Mouse (Mus musculus) layer of hippocampus, adult 9-11 months (tissue): ENCODE results near the gene Nfkb2.

Experiments
- DNase-seq: peaks from one replicate; pipeline ENCODE4 v3.0.0; 2022

Gene Nfkb2

DNA sequence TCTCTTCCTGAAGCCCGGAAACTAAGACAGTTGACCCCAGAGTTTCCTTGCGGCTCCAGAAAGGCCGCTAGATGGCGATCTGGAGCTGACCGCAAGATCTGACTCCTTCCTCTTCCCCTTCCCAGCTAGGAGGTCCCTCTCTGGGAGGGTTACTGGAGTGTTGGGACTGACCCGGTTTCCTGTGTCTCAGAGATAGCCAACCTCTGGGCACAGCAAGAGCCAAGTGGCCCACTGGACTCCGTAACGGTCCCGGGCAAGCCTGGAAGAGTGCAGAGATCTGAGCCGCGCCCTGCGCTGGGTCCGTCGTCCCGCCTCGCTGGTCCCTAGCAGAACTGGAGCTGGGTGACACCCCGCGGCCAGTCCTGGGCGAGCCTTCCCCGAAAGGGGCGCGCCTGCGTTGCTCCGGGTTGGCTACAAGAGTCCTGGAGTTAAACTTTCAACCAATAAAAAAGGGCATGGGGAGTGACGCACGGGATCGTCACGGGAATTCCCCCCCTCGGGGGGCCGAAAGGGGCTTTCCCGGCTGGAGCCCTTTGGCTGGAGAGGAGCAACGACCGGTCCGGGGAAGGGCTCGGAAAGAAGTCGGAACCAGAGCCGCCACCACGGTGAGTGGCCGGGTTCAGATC, at the start of gene Nfkb2:
TSS of gene Nfkb2 (plus strand) at position 105 of the 626 bp plus-strand sequence.
- peak; percentile 84 for DNase-seq

DNA sequence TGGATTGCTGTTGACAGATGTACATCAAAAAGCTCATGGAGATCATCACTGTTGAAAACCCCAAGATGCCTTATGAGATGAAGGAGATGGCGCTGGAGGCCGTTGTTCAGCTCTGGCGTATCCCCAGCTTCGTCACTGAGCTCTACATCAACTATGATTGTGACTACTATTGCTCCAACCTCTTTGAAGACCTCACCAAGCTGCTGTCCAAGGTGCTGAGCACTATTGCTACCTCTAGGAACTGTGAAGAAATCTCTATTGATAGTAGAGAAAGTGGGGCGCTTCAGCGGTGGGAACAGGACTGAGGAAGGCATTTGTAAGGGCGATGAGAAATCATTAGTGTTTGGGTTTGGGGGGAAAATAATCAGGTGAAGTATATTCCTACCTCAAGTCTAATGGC, 39.4 kb upstream of the Nfkb2 start:
- no peak for DNase-seq

DNA sequence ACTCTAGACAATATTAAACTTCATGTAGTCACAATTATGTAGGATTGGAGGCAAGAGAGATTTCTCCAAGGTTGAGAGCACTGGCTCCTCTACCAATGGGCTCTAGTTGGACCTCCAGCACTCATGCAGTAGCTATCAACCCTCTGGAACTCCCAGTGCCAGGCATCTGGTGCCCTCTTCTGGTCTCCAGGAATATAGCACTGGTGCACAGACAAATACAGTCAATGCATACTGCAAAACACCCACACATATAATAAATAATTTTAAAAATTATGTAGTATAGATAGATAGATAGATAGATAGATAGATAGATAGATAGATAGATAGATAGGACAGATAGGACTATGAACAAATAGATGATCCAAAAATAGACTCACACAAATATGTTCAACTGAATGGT, 28.8 kb upstream of the Nfkb2 start:
- DNase-seq, result no peak

DNA sequence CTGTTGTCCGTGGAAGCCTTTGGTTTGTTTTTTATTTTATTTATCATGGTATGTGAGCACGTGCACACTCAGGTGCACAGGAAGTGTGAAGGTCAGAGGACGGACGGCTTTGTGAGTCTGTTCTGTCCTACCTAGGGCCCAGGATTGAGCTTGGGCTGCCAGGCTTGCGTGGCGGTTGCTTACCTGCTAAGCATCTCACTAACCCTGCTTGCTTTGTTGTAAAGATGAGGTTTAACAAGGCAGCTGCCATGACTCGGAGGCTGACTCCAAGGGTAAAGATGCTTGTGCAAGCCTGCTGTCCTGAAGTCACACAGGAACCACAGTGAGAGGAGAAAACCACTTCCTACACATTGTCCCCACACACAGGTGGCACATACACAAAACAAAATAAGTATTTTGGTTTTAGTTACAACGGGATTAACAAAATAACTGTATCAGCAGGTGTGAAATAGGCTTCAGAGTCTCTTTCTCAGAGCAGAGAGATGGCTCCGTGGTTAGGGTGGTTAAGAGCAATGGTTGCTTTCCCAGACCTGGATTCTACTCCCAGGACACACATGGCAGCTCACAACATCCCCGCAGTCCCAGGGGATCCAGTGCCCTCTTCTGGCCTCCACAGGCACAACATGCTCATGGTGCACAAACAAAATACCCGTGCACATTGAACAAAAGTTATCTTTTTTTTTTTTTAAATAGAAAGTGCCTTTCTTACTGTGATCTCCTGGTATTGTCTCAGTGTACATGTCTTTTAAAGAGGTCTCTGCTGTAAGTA, 21.9 kb upstream of the Nfkb2 start:
- DNase-seq, result no peak

DNA sequence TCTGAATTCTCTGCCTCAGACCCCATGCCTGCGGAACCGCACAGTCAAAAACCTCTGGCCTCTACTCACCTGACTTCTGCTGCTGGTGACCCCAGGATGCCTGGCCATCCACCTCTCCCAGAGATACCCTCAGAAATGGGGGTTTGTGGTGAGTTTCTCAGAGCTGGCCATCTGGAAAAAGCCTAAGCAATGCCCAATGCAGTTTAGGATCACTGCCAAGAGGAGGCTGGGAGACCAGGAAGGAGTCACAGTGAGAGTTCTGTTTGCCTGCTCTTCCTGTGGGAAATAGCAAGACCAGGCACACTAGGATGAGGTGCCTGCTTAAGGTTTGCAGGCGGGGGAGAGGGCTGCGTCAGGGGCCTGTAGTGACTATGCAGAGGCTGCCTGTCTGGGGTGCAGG, 19.4 kb upstream of the Nfkb2 start:
- no peak for DNase-seq

DNA sequence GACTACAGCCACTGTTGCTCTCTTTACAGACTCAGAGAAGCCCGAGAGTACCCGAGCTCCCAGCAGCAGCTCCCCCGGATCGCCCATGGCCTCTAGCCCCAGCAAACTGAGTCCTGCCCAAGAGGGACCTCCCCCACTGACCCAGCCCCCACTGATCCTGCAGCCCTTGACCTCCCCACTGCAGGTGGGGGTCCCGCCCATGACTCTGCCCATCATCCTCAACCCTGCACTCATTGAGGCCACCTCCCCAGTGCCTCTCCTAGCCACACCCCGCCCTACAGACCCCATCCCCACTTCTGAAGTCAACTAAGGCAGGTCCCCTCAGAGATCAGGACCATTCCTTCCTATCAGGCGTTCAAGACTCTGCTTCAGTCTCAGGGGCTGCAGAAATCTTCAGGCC, 18.5 kb upstream of the Nfkb2 start:
- no peak for DNase-seq

DNA sequence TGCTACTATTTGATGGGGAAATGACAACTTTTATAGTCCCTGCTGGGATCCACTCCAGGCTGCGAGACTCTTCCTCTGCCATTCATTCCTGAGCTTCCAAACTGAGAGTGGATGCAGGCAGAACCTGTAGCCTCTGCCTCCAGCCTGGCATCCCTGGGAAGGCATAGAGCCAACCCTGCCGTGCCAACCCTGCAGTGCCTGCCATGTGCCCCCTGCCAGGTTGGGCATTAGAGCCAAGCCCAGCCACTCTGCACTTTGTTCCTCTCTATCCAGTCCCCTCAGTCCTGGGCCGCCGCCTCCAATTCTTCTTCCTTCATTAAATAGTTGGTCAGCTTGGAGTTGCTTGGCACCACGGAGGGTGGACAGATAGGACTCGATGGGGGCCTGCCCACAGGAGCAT, 18.1 kb upstream of the Nfkb2 start:
- no peak for DNase-seq

DNA sequence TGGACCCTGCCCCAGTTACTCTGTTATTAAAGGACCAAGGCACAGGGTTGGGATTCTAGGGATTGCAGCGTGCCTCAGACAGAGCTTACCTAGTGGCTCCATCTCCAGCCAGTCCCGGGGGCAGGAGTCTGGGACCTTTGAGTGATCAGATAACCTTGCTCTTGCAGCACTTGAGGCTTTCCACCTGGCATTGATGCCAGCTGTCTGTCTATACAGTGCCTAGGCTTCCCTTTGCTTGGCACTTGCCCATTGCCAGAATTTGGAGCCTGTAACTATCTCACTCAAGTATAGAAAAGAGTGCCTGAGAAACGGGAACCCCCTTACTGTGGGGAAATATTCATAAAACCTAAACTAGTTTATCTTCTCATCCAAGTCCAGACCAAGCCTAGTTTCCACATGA, 17.2 kb upstream of the Nfkb2 start:
- no peak for DNase-seq

DNA sequence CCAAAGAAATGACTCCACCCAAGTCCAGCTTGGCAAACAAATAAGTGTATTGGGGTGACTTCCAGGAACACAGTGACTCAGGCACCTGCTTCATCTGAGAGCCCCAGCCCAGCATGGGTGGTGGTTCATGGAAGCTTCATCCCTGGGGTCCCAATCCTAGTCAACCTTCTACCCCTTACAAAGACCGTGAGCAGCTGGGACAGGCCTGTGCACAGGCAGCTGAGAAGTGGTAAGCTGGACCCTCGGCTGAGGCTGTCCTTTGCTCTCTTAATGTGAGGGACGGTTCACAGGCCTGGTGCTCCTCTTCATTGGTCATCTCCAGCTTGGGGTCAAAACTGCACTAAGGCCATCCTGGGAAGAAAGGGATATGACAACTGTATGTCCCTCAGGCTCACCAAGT, 16.6 kb upstream of the Nfkb2 start:
- no peak for DNase-seq

DNA sequence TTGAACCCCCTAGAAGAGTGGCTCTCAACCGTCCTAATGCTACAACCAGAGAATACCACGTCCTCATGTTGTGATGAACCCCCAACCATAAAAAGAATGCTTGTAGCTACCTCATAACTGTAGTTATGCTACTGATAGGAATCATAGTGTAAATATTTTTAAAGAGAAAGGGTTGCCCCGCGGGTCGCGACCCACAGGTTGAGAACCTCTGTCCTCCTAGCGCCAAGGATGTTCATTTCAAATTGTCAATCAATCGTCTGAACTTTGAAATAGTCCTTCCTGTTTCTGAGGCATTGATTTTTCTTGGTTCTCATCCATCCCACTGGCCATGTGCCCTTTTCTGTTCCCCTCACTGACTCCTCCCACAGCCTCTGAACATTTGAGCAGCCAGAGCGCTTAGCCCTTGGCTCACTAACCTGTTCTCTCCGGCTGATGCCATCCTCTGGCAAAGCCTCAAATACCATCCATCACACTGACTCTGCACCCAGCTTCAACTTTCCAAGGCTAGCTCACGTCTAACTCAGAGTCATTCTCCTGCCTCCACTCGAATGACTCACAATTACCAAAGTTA, 13.5 kb upstream of the Nfkb2 start:
- no peak for DNase-seq

DNA sequence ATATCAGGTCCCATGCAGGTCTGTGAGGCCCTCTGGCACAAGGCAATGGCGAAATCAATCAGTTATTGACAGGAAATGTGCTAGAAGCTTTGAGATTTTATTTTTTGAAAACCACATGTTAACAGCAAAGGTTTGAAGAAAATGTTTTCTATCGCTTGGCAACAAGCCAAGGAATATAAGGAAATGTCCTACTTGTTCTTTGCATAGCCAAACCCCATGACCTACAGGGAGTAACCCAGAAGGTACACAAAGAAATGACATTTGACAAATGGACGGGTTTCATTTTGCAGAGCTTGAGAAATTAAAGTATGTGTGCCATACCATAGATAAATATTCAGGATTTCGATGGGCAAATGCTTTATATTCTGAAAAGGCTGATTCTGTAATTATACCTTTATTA, 7.2 kb upstream of the Nfkb2 start:
- DNase-seq, result no peak

DNA sequence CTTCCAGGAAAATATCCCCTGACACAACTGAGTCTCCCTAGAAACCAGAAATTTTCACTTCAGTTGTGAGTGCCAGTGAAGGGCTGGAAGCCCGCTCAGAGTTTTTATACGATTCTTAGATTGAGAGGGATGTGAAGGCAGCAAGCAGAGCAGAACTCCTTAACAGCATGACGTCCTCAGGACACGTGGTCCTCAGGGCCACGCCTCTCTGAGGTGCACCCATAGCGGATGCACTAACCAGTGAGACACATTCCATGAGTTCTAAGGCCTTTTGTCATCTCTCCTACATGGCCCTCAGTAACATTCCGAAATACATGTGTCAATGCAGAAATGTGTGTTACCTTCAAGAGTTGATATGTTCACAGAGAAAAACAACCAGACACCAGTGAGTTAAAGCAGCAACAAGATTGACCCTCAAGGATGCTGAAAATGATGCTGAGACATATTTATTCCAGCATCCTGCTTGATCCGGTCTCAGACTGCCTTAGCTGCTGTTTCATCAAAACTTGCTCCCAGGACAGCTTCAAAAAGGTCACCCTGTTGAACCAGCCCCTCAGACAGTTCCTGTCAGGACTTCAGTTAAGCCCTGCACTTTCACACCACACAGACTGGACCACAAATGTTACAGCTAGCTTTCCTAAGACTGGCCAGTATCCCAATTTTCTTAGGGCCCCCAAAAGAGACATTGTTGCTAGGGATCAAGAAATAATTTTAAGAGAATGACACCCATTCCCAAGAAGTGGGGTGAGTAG, 3.6 kb upstream of the Nfkb2 start:
- no peak for DNase-seq

DNA sequence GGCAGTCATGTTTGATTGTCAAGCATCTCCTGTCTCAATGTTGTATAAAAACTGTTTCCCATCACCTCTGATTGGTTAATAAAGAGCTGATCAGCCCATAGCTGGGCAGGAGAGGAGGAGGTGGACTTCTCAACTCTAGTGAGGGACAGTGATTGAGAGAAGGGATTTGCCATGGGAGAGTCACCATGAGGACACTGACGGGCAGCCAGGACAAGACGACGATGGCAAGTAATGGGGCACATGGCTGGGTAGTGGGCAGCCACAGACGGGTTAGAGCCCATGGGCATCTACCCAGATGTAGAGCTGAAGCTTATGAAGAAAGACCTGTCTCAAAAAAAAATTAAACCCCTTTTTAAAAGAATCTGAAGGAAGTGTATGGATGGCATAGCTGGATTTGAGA, 1.6 kb upstream of the Nfkb2 start:
- DNase-seq, result no peak

DNA sequence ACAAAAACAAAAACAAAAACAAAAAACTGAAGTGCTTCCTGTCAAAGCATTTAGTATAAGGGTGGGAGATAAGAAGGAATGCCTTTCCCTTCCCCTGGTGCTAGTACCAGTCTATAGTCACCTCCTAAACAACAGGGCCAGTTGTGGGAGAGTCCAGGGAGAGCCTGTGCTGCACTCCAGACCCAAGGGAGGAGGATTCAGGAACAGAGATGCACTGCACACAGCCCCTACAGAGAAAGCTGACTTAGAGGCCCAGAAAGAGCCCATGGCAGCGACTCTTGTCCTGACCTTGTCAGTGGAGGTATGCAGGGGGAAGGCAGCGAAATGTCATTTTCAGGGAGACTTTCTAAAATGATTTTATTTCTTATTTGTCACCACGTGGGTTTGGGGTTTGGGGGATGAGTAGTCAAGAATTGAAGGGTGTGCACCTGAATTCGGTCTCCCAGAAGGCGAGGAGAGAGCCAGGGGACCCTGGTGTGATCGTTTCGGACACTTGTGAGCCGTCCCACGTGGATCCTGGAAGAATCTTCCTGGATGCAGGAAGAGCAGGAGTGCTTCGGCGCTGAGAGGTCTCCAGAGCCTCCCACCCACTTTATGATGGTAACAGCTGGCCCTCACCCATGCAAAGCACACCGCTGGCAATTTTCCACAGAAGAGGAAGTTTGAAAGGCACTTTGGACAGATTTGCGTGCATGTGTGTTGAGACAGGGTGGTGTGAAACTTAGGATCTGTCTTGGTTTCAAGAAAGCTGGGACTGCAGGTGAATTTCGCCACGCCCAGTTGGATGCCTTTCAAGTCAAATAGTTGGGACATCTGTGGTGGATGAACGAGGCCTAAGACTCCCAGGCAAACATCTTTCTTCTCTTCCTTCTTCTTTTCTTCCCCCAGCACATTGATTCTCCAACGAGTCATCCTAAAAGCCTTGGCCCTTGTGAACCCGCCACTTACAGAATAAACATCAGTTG, 587 bp upstream of the Nfkb2 start:
- DNase-seq, result no peak

DNA sequence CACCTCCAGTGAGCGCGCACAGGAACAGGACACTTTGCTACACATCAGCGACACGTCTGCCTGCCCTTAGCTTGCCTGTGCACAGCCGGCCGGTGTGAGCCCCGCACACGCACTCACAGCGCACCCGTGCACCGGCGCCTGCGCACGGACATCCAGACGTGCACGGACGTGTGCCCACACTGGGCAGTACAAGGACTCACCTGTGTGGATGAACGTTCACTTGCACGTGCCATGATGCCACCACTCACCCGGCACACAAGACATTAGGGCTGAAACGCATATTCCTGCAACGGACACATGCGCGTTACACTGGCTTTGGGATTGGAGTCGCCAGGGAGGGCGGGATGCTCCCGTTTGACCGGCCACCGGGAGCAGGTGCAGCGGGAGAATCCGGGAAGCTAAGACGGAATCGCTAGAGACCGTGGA, 801 bp downstream of the Nfkb2 start:
- DNase-seq, result no peak

DNA sequence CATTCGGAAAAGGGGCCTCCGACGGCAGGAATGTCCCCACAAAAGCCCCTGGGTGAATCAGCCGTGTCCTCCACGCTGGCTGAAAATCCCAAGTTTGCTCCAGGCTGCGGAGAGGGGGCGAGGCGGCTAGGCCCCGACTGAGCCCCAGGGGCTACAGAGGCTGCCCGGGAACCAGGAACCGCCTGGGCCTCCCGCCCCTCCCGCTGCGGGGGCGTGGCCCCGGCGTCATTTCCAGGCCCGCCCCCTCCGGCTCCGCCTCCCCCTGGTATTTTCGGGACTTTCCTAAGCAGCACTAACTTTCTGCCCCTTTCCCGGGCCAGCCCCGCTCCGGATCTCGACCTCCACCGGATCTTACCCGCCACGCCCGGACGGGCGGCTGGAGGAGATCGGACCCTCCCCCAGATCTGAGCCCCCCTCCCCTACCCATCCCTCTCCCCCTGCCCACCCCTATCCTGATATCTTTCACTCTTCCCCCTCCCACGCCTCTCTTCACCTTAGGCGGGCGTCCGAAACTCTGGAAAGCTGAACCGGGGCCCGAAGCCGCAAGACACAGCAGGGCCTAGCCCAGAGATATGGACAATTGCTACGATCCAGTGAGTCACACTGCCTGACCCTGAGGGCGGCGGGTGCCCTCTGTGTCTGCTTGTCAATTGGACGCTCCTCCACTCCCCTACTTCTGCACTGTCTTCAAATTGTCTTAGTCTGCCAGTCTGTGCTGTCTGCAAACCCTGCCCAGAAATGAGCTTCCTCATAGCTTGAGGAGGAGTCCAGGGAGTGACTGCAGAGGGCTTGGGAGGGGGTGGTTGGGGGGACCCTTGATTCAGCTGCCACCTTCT, 1.5 kb downstream of the Nfkb2 start:
- DNase-seq, result peak; percentile 75

DNA sequence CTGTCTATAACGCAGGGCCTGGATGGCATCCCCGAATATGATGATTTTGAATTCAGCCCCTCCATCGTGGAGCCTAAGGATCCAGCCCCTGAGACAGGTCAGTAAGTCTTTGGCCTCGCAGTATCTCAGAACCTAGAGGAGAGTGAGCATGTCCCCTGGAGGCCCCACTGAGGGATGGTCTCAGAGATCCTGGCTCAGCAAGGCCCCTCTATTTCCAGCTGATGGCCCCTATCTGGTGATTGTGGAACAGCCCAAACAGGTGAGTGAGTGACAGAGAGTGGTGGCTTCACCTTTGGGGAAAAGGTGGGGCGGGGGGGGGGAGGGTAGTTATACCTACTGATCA, 2.1 kb downstream of the Nfkb2 start:
- DNase-seq, result no peak

DNA sequence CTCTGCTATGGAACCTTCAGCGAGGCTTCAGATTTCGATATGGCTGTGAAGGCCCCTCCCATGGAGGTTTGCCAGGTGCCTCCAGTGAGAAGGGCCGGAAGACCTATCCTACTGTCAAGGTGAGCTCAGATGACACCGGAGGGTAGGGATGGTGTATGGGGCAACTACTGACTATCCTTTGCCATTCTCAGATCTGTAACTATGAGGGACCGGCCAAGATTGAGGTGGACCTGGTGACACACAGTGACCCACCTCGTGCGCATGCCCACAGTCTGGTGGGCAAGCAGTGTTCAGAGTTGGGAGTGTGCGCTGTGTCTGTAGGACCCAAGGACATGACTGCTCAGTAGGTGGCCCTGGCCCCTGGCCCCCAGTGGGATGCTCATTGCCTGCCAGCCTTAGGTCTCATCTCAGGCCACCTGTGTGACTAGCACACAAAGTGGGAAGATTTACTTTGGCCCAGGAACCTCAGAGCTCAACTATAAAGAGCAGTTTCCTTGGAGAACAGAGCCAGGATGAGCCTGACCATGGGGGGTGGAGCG, 2.7 kb downstream of the Nfkb2 start:
- no peak for DNase-seq

DNA sequence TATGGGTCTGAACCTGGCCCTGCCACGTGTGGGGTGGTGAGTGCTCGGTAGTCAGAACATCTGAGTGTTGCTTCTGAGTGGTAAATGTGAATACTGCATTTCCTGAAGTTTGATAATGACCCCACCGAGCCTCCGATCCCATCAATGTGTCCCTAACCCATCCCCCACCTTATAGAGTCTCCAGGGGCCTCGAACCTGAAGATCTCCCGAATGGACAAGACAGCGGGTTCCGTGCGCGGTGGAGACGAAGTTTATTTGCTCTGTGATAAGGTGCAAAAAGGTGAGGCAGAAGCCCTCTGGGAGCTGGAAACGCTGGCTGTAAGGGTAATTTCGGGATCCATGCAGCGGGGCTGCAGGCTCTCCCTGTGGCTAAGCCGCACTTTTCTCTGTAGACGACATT, 3.7 kb downstream of the Nfkb2 start:
- no peak for DNase-seq

DNA sequence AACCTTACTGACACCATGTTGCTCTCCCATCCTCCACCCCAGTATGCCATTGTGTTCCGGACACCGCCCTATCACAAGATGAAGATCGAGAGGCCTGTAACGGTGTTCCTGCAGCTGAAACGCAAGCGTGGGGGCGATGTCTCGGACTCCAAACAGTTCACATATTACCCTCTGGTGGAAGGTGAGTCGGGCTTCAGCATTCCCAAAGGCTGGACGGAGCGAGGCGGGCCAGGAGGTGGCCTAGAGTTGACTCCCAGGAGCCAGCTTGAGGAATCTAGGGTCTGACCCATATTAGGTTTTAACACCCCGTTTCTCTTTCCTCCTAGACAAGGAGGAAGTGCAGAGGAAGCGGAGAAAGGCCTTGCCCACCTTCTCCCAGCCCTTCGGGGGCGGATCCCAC, 4.2 kb downstream of the Nfkb2 start:
- no peak for DNase-seq

DNA sequence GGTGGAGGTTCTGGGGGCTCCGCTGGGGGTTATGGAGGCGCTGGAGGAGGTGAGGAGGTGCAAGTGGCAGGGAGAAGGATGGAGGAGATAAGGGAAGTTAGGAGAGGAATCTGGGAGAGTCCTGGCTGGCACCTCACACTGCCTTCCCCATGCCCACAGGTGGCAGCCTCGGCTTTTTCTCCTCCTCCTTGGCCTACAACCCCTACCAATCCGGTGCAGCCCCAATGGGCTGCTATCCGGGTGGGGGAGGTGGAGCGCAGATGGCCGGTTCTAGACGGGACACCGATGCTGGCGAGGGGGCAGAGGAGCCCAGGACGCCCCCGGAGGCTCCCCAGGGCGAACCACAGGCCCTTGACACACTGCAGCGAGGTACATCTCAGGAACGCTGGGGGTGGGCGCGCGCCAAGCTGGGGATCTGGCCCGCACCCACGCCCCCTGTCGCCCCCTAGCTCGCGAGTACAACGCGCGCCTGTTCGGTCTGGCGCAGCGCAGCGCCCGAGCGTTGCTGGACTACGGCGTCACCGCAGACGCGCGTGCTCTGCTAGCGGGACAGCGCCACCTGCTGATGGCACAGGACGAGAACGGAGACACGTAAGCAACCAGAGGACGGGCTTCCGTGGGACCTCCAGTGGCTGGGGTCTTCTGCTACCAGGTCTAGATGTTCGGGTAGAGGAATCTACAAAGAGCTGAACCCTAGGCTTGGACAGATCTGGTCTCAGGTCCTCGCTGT, 4.8 kb downstream of the Nfkb2 start:
- DNase-seq, result peak; percentile 80
